Mouse (Mus musculus): ENCODE data around the gene Rnf185.

Gene Rnf185

DNA sequence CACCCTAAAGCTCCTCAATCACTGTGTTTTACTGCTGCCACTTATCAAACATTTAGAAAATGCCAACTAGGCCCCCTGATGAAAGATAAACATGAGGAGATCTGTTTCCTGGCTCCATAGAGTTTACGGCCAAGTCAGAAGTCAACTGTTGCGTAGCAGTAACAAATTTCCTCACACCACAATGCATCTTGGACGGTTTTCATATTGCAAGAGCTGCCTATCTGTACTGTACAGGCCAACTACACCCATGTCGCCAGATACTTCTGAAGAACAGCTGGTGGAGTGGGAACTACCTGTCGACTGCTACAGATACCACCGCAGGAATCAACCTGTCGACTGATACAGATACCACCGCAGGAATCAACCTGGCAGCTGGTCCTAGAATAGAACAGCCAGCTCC, 7.3 kb downstream of the Rnf185 start:
- DNase-seq (ENCODE audit: low read depth, low spot score), result no peak

- no peak for DNase-seq (ENCODE audit: low read depth, low spot score)
Measured at GRCm38 (mm10) chr11:3443091-3443490, 9.1 kb downstream of the Rnf185 start.

GRCm38 (mm10) chr11:3442677-3443076, 9.5 kb downstream of the Rnf185 start:
- no peak for DNase-seq (ENCODE audit: low read depth, low spot score)

DNA sequence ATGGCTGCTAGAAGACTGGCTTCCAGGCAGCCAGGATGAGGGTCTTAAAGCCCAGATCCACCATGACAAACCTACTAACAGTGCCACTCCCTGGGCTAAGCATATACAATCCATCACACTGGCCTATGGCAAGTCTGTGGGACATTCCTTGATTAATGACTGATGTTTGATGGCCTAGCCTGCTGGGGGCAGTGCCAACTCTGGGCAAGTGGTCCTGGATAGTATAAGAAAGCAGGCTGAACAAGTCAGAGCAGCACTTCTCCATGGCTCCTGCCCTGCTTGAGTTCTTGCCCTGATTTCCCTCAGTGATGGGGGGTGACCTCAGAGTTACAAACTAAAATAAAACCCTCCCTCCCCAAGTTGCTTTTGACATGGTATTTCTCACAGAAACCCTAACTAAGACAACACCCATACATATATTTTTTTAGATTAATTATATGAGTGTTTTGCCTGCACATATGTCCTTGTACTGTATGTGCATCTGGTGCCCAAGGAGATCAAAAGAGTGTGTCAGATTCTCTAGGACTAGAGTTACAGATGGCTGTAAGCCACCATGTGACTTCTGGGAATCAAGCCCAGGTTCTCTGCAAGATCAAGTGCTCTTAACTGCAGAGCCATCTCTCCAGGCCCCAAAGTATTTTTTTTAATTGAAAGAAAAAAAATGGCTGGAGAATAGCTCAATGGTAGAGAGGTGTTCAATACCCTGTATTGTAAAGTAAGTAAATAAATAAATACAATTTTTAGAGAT, 10.3 kb downstream of the Rnf185 start:
- peak; percentile 95 for DNase-seq (ENCODE audit: low read depth, low spot score)

- no peak for DNase-seq (ENCODE audit: low read depth, low spot score)
Measured at GRCm38 (mm10) chr11:3437621-3438020, 14.5 kb downstream of the Rnf185 start.

- no peak for DNase-seq (ENCODE audit: low read depth, low spot score)
Measured at GRCm38 (mm10) chr11:3433809-3434208, 18.4 kb downstream of the Rnf185 start.

- no peak for DNase-seq (ENCODE audit: low read depth, low spot score)
Measured at GRCm38 (mm10) chr11:3431976-3432603, 20.1 kb downstream of the Rnf185 start.

GRCm38 (mm10) chr11:3431515-3431914, 20.6 kb downstream of the Rnf185 start:
- DNase-seq (ENCODE audit: low read depth, low spot score), result no peak

- no peak for DNase-seq (ENCODE audit: low read depth, low spot score)
Measured at GRCm38 (mm10) chr11:3428632-3429031, 23.5 kb downstream of the Rnf185 start.

DNA sequence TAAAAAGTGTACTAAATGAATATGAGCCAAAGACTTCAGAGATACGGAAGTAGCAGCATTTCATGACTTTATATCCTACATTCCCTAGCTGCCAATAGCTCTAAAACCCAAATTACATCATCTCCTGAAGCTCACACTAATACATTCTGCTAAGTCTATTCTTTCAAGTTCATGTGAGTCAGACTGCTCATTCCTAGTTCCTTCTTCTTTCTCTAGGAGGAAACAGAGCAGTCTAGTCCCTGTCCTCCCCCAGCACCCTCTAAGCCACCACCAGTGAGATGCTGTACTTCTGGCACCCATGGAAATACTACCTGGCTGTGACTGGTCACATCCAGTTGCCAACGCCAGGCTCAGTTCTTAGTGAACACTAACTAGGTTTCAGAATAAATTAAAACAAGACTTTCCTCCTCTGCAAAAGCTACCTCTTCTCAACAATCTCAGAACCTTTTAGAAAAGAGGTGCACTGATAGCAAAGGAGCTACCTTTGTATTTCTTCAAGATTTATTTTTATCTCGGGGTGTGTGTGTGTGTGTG, 24.4 kb downstream of the Rnf185 start:
- no peak for DNase-seq (ENCODE audit: low read depth, low spot score)

DNA sequence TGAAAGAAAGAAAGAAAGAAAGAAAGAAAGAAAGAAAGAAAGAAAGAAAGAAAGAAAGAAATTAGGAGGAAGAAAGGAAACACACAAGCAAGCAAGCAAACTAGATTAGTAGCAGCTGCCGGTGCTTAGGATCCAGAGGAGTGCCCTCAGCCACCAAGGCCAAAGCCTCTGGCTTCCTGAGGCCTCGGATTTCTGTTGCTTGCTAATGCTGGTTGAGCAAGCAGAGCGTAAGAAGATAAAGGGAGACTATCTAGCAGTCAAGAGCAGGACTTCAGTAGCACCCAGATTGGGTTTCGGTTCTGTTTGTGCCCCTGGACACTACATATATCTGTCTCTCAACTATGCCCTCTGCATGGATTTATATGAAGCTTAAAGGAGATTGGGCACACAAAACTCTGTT, 29.9 kb downstream of the Rnf185 start:
- no peak for DNase-seq (ENCODE audit: low read depth, low spot score)

DNA sequence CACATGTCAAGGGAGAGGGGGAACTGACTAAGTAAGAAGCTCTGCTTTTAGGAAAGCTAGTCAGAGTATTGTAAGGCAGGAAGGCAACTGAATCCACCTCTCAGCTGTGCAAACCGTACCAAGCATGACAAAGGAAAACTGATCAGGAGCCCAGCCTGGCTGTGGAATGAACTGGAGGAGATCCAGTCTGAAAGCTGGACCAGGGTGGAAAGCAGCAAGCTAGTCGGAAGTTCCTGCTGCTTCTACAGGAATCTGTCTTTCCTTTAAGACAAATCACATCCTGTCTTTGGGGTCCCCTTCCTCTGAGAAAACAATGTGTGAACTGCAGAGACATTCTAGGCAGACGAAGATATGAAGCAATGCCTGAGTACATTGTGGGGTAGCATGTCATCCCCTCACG, 33.4 kb downstream of the Rnf185 start:
- DNase-seq (ENCODE audit: low read depth, low spot score), result no peak

DNA sequence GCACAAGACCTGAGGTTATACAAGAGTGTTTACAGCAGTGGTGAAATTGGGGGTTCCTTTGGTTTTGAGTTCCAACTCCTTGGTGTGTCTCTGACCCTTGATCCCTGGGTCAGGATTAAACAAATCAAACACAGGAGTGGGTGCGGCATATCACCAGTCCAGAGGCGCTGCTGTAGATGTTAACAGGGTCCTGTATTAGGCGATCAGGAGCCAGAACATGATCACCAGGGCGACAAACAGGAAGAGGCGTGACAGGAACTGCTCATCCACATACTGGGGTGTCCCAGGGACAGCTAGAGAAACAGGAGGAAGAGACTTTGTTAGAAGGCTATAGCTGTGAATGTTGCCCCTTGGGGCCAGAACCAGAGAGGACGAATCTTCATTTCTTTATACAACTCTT, 34.4 kb downstream of the Rnf185 start:
- no peak for DNase-seq (ENCODE audit: low read depth, low spot score)

DNA sequence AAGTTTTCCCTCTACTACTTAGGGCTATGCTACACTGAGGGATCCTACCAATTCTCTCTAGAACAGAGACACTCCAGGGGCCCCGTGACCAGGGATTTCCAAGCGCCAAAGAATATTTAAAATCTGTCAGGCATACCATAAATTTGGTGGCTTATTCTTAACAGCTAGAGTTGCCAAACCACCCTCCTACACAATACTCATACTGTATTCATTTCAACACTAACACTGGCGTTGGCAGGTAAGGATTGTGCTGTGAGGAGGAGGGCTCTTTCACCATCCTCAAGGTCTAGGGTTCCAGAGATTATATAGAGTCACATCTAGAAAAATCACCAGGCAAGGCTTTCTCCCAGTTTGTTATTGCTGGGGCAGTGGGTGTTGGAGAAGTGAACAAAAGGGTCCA, 35.8 kb downstream of the Rnf185 start:
- peak; percentile 34 for DNase-seq (ENCODE audit: low read depth, low spot score)

DNA sequence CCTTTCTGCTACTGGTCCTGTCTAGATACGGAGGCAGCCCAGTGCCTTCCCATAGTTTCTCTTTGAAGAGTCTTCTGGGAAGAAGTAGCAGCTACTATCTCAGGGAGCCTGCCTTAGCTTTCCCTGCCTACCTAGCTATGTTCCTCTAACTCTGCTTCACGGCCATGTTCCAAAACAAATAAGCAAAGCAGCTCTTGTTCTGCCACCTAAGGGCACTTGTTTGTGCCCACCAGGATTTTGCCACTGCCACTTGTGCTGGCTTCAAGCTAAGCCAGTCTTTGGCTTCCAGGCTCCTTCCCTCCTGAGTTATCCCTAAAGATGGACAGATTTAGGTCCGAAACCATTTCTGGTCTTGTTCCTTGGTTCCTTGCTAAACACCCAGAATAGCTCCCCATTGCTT, 40.1 kb downstream of the Rnf185 start:
- no peak for DNase-seq (ENCODE audit: low read depth, low spot score)

- DNase-seq (ENCODE audit: low read depth, low spot score), result peak; percentile 96
Measured at GRCm38 (mm10) chr11:3408997-3409732, 43.0 kb downstream of the Rnf185 start, which contains the start of gene Limk2. TSS of gene Limk2 (minus strand) at chr11:3409189.

DNA sequence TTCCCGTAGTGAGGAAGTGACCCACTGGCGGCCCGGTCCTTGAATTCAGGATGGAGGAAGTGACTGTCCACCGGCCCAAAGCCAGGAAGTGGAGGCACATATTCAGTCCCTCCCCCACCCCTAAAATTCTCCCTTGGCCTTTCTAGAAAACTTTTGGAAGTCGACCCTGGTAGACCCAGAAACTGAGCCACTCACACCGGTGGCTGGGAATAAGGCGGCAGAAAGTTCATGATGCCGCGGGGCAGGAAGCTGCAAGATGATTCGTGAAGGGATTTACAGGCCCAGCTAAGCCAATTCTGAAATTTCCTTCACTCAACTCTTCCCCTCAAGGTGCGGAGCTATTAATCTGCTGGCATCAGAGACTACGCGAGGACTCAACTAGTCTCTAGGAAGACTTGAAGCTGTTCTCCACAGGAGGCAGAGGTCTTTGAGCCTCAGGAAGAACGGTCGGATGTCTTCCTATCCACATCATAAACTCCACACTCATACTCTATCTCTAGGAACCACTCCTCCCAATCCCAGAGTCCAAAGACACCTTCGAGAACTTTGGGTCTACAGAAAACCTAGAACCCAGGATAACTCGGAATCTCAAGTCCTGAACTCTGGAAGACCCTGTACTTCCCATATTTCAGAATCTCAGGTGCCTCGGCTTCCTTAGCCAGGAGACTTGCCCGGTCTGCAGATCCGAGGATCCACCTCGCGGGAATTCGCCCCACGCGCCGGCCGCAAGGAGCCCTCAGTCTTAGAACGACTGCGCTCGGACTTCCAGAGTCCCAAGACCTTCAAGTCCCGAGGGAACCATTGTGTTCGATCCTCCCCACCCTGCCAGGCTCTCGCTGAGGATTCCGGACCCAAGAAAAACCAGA, 43.8 kb downstream of the Rnf185 start:
- no peak for DNase-seq (ENCODE audit: low read depth, low spot score)

GRCm38 (mm10) chr11:3404287-3405047, 47.7 kb downstream of the Rnf185 start:
- DNase-seq (ENCODE audit: low read depth, low spot score), result peak; percentile 68

- no peak for DNase-seq (ENCODE audit: low read depth, low spot score)
Measured at GRCm38 (mm10) chr11:3403024-3403423, 49.1 kb downstream of the Rnf185 start.

DNA sequence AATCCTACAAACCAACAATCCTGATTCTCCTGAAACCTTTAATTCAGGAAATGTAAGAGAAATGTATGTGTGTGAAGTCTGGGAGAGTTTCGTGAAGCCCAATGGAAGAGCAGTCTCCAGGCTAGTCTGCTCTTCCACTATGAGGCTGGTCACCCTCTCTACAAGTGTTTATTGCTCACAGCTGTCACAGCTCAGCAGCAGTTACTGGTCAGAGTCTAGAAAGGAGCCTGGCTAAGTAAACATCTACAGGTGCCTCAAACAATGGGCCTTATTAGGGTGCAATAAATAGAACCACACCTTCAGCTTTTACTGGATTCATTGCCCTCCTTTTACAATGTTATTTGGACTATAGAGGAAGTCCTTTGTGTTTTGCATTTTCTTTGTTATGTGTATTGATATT, 53.8 kb downstream of the Rnf185 start:
- no peak for DNase-seq (ENCODE audit: low read depth, low spot score)

- peak; percentile 55 for DNase-seq (ENCODE audit: low read depth, low spot score)
Measured at GRCm38 (mm10) chr11:3396562-3396961, 55.6 kb downstream of the Rnf185 start.

Measured in brain, adult 2 months (tissue).